Mouse (Mus musculus): ENCODE results near the gene Ssr2. TPM values are rescaled to one million over a fixed set of nuclear protein-coding genes. Genes with fewer than 3 reads are reported as not detected.

The Ssr2 gene
- total RNA-seq, 2 experiments from 2014 or later, result 80.7 to 93.3 TPM

DNA sequence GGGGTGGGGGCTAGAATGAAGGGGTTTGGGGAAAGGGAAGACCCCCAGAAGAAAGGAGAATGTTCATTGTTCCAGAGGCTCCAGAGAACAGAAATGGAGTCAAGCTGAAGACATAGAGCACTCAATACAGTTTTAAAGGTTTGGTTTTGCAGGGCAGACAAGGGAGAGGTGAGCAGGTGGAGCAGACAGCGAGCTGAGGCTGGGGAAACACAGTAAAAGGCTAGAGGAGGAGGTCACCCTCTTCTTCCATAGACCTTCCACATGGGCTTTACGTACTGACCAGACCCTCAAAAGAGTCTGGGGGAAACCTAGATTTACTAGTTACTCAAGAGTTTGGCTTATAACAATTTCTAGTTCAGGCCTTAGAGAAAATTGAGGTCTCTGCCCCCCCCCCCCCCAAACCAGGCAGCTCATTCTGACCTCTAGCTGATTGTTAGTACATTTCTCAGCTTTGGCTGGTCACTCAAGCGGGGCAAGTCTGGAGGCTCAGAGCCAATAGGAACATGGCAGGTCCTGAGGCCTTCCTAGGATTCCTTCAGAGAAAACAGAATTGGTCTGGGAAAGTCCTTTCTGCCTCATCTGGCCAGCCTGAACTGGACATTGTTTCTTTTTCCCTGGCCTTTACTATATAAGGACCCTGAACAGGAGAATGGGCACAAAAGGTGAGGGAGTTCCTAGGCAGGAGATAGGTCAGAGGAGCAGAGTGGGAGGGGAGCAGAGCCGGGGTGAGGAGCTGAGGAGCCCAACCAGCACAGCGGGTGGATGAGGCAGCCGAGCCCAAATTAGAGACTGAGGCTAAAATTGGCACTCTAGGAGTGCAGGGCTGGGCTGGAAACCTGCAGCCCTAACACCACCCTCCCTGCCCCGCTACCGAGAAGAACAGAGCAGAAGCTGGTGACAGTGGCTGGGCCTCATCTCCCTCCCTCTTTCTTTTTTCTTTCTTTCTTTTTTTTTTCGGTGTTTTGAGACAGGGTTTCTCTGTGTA lies 43.7 kb downstream of the Ssr2 start:
- intact Hi-C loops (cut with DNase I), result no loop called here

DNA sequence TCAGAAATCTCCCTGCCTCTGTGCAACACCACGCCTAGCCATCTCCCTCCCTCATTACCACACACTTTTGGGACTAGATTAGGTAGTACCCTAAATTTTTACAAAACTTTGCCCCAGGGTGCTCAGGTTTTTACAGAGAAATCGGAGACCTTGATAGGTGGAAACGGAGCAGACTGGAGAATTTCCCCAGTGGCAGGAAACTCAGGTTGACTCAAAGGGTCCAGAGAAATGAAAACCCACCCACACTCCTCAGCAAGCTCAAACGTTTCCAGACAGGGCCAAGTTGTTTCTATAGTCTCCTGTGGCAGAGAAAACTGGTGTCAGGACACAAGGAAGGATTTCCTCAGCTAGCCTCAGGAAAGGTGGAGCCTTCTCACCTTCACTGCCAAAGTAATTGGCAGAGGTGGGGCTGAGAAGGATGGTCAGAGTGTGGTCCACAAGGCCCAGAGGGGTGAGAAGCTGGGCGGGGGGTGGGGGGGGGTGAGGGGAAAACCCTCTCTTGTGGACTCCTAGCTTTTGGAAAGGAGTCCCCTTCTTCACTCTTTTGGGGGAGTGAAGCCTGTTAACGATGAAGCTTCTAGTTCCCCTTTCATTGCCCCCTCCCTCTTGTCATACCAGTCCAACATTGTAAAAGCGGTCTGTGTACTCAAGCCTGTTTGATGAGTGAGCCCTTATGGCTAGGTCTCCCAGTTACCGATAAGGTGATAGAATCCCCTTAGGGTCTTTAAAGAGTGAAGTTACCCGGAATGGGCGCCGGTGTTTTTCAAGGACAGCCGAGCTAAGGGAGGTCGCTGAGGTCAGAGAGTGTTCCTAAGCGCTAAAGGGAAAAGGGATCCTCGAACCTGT lies 44.7 kb downstream of the Ssr2 start:
- DNase-seq (ENCODE audit: low spot score), result no peak
- intact Hi-C loops (cut with DNase I), result no loop called here

More for the DNA sequence above, 43.7 kb downstream of the Ssr2 start:
- DNase-seq (ENCODE audit: low spot score), result no peak

DNA sequence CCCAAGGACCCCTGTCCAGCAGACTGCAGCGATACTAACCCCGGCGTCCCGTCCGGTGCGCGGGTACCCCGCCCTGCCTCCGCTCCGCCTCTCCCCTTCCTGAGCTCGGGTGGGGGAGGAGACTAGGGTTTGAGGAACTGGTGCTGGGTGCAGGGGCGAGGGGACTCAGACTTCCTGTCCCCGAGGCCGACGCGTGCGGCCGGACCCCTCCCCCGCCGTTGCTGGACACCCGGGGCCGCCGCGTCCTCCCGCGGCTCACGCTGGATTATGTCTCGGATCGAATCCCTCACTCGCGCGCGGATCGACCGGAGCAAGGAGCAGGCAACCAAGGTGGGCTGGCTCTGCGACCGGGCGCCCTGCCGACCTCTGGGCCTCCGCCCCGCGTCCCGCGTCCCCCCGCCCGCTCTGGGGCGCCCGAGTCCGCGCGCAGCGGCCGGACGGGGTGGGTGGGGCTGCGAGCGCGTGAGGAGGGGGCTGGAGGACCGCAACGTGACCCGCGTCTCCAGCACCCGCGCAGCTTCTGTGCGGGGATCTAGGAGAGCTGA lies 45.4 kb downstream of the Ssr2 start:
- DNase-seq (ENCODE audit: low spot score), result peak; percentile 85
- intact Hi-C loops (cut with DNase I), result no loop called here

DNA sequence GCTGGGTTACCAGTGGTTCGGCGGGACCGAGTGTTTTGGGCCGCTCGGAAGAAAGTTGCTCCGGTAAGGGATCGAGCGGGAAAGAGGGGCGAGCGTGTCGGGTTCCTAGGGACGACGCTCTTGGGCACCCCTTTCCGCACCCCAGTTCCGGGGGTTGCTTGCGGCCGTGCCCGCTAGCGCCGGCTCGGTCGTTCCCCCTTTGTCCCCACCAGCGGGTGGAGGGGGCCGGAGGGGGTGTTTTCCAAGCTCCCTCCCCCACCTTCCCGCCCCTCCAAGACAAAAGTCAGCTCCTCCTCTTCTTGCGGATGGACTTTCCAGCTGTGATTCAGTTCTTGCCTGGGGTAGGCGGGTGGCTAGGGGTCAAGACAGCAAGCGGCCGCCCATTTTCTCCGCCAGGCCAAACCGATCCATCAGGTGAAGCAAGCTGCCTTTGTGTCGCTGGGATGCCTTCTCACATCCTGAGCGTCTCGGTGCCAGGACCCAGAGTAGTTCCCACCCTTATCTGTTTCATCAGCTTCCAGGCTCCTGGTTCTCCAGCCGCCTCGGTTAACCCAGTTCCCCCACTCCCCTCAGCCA lies 45.9 kb downstream of the Ssr2 start:
- intact Hi-C loops (cut with DNase I), result no loop called here
- DNase-seq (ENCODE audit: low spot score), result peak; percentile 66

DNA sequence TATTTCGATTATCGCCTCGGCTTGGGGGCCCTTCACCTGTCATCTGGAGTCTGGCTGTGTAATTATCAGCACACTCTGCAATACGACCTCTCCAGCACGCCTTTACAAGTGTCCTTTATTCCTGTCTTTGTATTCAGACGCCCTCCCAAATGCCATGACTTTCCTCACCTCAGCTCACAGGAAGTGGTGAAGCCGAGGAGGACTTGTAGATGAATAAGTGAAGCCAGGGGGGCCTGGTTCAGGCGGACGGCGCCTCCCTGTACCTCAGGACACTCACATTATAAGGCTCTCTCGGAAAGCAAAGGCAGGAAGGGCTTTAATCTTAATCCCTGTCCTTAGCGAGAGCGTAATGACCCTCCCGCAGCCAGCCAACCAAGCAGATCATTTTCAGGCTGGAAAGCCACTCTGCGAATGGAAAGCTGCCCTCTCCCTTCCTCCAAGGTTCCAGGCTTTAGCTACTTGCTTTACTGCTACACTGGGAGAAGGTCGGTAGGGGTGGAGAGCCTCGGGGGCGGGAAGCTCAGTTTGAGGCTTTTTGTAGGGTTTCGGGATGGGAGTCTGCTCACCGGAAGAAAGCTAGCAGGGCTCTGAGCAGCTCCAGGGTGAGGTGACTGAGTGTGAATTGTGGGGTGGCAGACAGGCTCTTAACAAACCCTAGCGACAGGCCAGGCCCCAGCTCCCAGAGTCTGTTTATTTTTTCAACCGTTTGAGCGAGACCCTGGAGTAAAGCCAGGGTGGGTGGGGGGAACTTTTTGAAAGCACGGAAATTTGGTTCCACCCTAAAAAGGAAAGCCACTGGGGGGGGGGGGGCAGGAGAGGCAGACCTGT lies 46.7 kb downstream of the Ssr2 start:
- intact Hi-C loops (cut with DNase I), result no loop called here

DNA sequence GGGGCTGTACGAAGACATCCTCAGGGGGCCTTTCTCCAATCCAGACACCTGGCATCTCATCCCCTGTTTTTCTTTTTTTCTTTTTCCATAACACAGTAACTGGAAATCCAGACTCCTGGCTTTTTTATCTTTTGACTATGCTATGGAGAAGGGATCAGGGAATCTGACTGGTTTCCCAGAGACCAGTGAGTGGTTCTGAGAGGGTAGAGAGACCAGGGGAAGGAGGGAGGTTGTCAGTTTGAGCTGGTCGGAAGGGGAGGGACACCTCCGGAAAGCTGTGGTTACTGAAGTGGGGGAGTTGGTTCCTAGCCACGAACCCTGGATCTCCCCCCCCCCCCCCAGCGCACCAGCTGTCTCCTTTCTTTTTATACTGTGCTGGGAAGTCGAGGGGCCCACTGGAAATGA lies 47.3 kb downstream of the Ssr2 start:
- DNase-seq (ENCODE audit: low spot score), result no peak
- intact Hi-C loops (cut with DNase I), result no loop called here

More for the DNA sequence above, 46.7 kb downstream of the Ssr2 start:
- peak; percentile 58 for DNase-seq (ENCODE audit: low spot score)

DNA sequence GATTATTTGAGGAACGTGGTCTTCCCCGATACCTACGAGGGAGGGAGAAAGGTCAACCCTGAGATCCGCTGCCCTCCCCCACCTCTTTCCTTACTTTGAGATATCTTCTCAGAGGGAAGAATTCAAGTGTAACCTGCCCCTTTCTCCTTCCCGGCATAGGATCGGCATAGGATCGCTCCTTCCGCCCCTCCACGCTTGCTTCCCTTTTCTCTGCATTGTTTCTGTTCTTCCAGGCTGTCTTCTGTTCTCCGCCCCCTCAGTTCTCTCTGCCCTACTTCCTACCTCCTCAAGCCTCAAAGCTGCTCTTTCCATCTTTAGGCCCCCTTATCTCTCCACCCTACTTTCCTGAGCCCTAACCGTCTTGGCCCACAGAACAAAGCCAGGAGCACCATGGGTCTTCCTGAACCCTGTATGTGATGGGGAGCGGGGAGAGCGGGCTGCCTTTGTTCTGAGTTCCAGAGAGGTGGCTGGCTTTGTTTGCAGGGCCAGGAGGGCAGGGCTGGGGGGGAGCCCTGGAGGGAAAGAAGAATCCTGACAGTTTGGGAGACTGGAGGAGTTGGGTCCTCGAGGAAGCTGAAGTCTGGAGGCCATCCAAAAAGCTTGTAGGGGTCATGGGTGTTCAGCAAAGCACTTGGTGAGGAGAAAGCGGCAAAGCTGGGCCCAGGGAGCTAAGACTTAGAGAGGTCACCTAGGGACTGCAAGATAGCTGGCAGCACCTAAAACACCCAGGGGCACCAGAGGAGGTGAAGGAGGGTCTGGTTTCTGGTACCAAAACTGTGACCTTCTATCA lies 47.9 kb downstream of the Ssr2 start:
- intact Hi-C loops (cut with DNase I), result no loop called here

DNA sequence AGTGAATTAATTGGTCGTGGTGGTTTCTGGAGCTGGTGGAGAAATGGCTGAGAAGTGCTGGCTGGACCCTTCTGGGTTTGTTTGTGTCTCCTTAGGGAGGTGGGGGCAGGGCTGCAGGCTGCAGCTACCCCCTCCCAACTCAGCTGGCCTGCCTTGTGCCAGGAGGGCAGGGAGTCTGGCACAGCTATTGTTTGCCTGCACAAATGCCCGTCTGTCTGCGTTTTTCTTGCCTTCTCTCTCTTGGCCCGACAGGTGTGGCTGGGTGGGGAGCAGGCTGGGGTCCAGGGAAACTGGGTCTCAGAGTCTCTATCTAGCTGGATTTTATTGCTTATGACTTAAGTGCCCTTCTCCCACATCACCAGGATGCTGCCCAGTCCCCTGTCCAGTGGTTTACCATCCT lies 48.6 kb downstream of the Ssr2 start:
- intact Hi-C loops (cut with DNase I), result no loop called here
- no peak for DNase-seq (ENCODE audit: low spot score)

More for the DNA sequence above, 47.9 kb downstream of the Ssr2 start:
- DNase-seq (ENCODE audit: low spot score), result no peak

DNA sequence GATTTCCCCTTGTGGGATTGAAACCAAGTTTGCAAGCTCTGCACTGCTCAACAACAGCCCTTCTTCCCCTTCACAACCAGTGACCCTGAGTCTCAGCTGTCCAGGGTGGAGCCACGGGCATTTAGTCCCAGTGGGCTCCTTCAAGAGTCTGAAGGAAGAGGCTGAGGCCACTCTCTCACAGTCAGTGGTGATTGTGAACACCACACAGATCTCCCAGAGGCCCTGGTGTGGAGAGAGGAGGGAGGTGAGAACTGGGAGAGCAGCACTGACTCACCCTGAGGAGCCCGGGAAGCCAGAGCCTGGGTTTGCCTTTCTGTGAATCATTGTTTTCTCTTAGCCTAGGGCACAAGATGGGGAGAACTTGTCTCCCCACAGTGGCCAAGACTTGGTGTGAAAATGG lies 49.3 kb downstream of the Ssr2 start:
- intact Hi-C loops (cut with DNase I), result no loop called here
- no peak for DNase-seq (ENCODE audit: low spot score)

DNA sequence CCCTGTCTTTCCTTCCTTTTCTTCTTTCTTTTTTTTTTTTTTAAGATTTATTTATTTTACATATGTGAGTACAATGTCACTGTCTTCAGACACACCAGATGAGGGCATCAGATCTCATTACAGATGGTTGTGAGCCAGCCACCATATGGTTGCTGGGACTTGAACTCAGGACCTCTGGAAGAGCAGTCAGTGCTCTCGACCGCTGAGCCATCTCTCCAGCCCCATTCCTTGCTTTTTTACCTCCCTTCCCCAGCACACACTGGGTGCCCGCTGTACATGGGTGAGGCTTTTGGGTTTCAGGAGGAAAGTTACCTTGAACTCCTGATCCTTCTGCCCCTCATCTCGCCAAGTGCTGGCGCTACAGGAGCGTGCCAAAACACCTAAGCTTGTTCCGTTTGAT lies 49.9 kb downstream of the Ssr2 start:
- no peak for DNase-seq (ENCODE audit: low spot score)
- intact Hi-C loops (cut with DNase I), result no loop called here

DNA sequence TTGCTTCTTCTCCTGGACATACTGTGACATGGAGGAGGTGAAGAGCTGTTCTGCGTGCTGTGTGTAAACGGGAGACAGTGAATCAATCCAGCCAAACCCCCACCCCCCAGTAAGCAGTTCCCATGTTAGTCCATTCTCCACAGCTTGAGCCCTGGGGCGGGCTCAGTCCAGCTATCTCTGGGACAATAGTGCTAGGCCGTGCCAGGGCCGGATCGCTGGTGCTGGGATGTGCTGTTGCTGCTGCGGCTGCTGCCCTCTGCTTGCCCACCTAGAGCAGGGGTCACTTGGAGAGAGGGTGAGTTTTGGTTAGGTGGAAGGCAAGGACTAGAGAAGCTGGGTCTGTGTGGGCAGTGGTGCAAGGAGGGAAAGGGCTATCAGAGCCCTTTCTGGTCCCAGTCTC lies 50.6 kb downstream of the Ssr2 start:
- no peak for DNase-seq (ENCODE audit: low spot score)
- intact Hi-C loops (cut with DNase I), result no loop called here

DNA sequence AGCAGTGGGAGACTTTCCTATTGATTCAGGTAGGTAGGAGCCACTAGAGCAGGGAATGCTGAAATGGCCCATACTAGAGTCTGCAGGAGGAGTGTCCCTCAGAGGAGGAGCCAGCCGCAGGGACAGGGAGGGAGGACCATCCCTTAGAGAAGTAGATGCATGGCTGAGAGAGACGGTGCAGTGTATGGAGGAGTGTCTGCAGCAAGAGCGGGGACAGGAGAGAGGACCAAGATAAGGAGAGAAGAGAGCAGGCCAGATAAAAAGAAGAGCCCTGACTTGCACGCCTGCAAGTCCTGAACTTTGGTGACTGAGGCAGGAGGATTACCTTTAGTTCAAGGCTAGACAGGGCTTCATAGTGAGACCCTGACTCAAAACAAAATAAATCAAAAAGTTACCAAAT lies 51.4 kb downstream of the Ssr2 start:
- intact Hi-C loops (cut with DNase I), result no loop called here
- no peak for DNase-seq (ENCODE audit: low spot score)

DNA sequence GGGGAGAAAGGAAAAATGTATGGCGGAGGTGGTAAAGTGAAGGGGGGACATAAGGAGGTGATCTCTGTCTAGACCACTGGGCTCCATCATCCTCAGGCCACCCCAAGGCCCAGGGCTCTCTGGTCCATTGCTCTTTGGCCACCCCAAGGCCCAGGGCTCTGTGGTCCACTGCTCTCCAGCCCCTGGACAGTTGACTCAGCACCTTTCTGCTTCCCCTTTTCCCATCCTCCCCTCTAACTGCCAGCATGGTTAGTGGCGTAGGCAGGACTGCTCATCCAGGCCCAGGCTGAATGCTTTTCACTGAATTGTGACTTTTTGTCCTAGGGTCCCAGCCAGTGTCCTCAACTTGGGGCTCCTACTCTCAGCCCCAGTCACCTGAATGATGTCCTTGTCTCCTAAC lies 51.9 kb downstream of the Ssr2 start:
- intact Hi-C loops (cut with DNase I), result no loop called here
- no peak for DNase-seq (ENCODE audit: low spot score)

DNA sequence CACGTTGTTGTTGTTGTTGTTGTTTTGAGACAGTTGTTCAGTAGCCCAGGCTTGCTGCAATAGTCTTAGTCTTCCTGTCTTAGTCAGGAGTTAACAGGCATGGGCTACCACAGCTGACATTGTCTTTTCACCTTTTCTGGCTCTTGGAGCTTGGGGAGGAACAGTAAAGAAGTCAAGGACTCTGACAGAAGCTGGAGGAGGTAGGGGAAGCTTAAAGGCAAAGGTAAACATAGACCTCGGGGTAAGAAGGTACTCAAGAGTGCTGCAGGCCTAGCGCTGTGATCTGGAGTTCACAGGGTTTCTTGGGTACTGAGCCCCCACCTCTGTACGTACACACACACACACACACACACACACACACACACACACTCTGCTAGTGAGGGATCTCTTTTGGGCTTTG lies 53.1 kb downstream of the Ssr2 start:
- intact Hi-C loops (cut with DNase I), result no loop called here
- DNase-seq (ENCODE audit: low spot score), result no peak

DNA sequence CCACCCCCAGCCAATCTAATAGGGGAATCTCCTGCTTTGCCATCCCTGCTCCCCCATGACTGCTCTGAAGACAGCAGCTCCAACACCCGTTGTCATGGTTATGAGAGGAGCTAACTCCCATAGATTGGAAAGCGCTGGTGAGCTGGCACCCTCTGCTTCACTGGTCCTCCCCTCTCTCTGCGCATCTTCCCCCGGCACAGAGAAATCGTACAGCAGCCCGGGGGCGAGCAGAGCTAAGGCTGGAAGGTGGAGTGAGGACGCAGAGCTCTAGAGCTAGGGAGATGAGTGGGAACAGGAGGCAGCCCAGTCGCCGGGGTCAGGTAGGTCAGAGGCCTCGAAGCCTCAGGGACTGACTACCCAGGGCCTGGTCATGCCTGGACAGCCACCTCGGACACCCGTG lies 53.6 kb downstream of the Ssr2 start:
- DNase-seq (ENCODE audit: low spot score), result no peak
- intact Hi-C loops (cut with DNase I), result no loop called here

DNA sequence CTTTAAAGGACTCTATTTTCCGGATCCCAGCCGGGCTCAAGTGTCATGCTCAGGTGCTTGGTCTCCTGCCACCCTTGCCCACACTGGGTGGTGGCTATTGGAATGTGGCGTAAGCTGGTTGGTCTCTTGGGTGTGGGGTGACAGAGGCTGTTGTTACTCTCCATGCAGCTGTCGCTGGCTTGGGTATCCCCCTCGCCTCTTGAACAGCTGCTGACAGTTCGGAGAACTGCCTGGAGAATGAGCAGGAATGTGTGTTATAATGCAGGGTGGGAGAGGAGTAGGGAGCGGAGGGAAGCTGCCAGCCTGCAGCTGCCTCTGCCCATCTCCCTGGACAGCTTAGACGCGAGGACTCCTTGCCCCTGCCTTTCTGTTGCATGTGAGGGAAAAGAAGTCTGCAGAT lies 54.3 kb downstream of the Ssr2 start:
- no peak for DNase-seq (ENCODE audit: low spot score)
- intact Hi-C loops (cut with DNase I), result no loop called here

DNA sequence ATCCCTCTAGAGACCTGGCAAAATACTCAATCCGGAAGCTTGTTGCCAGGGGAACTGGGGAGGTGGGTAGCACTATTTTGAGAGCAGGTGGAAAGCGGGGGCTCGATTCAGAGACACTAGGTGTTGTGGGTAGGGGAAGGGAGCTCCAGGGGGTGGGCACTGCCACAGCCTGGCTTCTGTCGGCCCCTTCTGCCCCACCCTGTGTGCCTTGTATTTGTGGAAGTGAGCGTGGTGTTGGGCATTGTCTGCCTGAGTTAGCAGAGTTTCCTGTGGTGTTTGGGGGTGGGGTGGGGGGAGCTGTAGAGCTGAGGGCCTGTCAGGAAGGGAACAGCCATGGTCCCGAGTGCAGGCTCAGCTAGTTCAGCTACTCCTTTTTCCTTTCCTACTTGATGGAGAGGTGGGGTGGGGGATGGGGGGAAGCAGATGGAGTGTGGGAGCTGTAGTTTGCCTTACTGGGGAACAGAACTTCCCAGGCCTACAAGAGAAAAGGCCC lies 55.2 kb downstream of the Ssr2 start:
- intact Hi-C loops (cut with DNase I), result no loop called here
- peak; percentile 40 for DNase-seq (ENCODE audit: low spot score)

DNA sequence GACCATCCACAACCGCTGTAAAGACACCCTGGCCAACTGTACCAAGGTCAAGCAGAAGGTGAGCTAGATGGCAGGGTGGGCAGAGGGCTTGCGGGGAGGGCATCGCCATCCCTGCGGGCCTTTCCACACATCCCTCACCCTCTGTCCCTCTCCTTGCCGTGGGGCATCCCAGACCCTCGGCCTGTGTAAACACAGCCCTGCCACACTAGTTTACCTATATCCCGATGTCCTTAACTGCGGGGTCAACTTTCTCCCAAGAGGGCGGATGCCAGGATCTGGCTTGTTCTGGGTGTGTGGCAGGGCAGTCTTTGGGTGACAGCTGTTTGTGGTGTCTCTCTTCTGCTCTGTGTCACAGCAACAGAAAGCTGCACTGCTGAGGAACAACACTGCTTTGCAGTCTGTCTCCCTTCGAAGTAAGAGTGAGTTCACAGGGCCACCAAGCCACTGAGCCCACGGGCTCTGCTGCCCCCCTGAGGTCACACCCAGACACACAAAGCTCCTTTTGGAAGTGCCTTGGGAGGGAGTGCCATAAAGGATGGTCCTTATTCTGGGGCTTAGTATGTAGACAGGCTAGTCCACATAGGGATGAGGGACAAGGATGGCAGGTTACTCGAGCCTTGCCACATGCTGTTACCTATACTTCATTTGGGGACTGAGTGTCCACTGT lies 56.4 kb downstream of the Ssr2 start:
- intact Hi-C loops (cut with DNase I), result loop anchor here (2.0 kb wide), 1 partner anchor 25 kb away; no protein-coding TSS in a partner anchor
- DNase-seq (ENCODE audit: low spot score), result no peak

Data from heart, postnatal 25 days (tissue).